ENCODE assay signal across 29 mouse cellular contexts in the genomic region with DNA sequence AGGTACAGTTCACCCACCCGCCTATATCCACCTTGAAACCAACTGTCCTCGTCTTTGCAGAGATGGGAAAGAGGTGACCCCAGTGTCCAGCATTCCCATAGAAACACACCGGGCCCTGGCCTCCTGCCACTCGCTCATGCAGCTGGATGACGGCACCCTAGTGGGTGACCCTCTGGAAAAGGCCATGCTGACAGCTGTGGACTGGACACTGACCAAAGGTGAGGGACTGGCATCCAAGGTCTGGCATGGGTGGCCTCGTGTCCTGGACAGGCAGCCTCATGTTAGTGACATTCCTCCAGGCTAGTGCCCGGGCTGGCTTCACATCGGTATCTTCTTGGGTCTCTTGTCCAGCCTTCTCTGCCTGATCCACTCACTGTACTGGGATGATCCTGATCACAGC. TPM values are rescaled to one million over a fixed set of nuclear protein-coding genes. Genes with fewer than 3 reads are reported as not detected.
DNase-seq lines count a peak whose midpoint lies in the region; ATAC-seq and TF ChIP-seq lines count a peak whose summit lies in the region.
"Had no signal": no experiment of that assay in that cellular context is flagged by ENCODE, and none has a peak within 500 bp of the region (broad histone marks: within the 10 kb centered on the region; RNA-seq: fewer than 3 reads in every experiment).

No protein-coding gene starts in this region.

- H3K27ac ChIP-seq in neural tube, embryonic 12.5 days: no peak overlapping the region
- H3K27ac ChIP-seq in neural tube, embryonic 15.5 days (replicated peaks): no peak overlapping the region
- no peak overlapping the region for H3K27ac ChIP-seq in thymus, adult 2 months (ENCODE audit: control insufficient read depth, insufficient read depth, low read length)
- H3K27ac ChIP-seq: embryonic facial prominence, embryonic 13.5 days; forebrain, embryonic 12.5 days; hindbrain, embryonic 12.5 days; limb, embryonic 10.5 days; liver, embryonic 15.5 days; lung, embryonic 15.5 days; neural tube, embryonic 13.5 days had no signal

- no peak overlapping the region for H3K4me2 ChIP-seq in neural tube, embryonic 12.5 days (replicated peaks)
- no peak overlapping the region for H3K4me2 ChIP-seq in neural tube, embryonic 15.5 days
- H3K4me2 ChIP-seq: embryonic facial prominence, embryonic 13.5 days; forebrain, embryonic 12.5 days; heart, embryonic 12.5 days; hindbrain, embryonic 12.5 days; liver, embryonic 15.5 days; lung, embryonic 15.5 days; neural tube, embryonic 13.5 days had no signal

- no peaks in the 10 kb centered on the region for H3K4me1 ChIP-seq in neural tube, embryonic 12.5 days
- H3K4me1 ChIP-seq in neural tube, embryonic 15.5 days: no peaks in the 10 kb centered on the region
- no peaks in the 10 kb centered on the region for H3K4me1 ChIP-seq in thymus, adult 2 months (replicated peaks; ENCODE audit: control insufficient read depth, insufficient read depth, low read length)
- H3K4me1 ChIP-seq: embryonic facial prominence, embryonic 13.5 days; forebrain, embryonic 12.5 days; heart, embryonic 12.5 days; hindbrain, embryonic 12.5 days; limb, embryonic 10.5 days; liver, embryonic 15.5 days; lung, embryonic 15.5 days; neural tube, embryonic 13.5 days had no signal

- no peak overlapping the region for H3K4me3 ChIP-seq in neural tube, embryonic 12.5 days
- no peak overlapping the region for H3K4me3 ChIP-seq in neural tube, embryonic 15.5 days (replicated peaks)
- no peak overlapping the region for H3K4me3 ChIP-seq in thymus, adult 2 months (ENCODE audit: control insufficient read depth, insufficient read depth, low read length)
- H3K4me3 ChIP-seq: embryonic facial prominence, embryonic 13.5 days; erythroblast, embryonic 14.5 days; forebrain, embryonic 12.5 days; heart, embryonic 12.5 days; hindbrain, embryonic 12.5 days; limb, embryonic 10.5 days; liver, embryonic 15.5 days; lung, embryonic 15.5 days; megakaryocyte, embryonic 14.5 days; neural tube, embryonic 13.5 days had no signal

- no peaks in the 10 kb centered on the region for H3K27me3 ChIP-seq in neural tube, embryonic 12.5 days (replicated peaks)
- H3K27me3 ChIP-seq in neural tube, embryonic 15.5 days (replicated peaks): no peaks in the 10 kb centered on the region
- no peaks in the 10 kb centered on the region for H3K27me3 ChIP-seq in thymus, adult 2 months (ENCODE audit: control insufficient read depth, insufficient read depth, low read length)
- H3K27me3 ChIP-seq: embryonic facial prominence, embryonic 13.5 days; forebrain, embryonic 12.5 days; heart, embryonic 12.5 days; hindbrain, embryonic 12.5 days; liver, embryonic 15.5 days; lung, embryonic 15.5 days; megakaryocyte, embryonic 14.5 days; neural tube, embryonic 13.5 days had no signal

- peak; percentile 1 to 14 for DNase-seq in adrenal gland, adult 18-20 months (ENCODE audit: low spot score in 2 of 2)
- no peak for DNase-seq in adrenal gland, postnatal 36 days
- peak; percentile 11 for DNase-seq in kidney, postnatal 10 days
- no peak for DNase-seq in kidney, postnatal 14 days
- peak; percentile 9 for DNase-seq in thymus, postnatal 4 days
- DNase-seq in thymus, adult 2 months: no peak
- DNase-seq: adrenal gland, postnatal 14 days; cerebellum, adult 8-10 months; cerebellum, postnatal 36 days; embryo, embryonic 11 days; liver; lung, postnatal 36 days; midbrain, embryonic 14.5 days; right cerebral cortex, postnatal 14 days had no signal

- TF ChIP-seq CTCF in thymus, adult 2 months (IDR thresholded peaks at IDR 0.05; ENCODE audit: borderline replicate concordance, control insufficient read depth, extremely low read depth, insufficient read depth, low read length, poor library complexity): no peak

- H3K9ac ChIP-seq in neural tube, embryonic 12.5 days: no peak overlapping the region
- H3K9ac ChIP-seq in neural tube, embryonic 15.5 days (replicated peaks): no peak overlapping the region
- H3K9ac ChIP-seq: embryonic facial prominence, embryonic 13.5 days; forebrain, embryonic 12.5 days; heart, embryonic 12.5 days; hindbrain, embryonic 12.5 days; liver, embryonic 15.5 days; lung, embryonic 15.5 days; neural tube, embryonic 13.5 days had no signal

- no peak for TF ChIP-seq POLR2A in thymus, adult 2 months (IDR thresholded peaks at IDR 0.05; ENCODE audit: control insufficient read depth, extremely low read depth, insufficient read depth, low read length, poor library complexity)

- 89% methylated on average over 8 of the region's 8 CpGs for WGBS in neural tube, embryonic 12.5 days
- 93% methylated on average over 8 of the region's 8 CpGs for WGBS in neural tube, embryonic 15.5 days
- 99% methylated on average over 8 of the region's 8 CpGs for WGBS in thymus, adult 2 months

- ATAC-seq in neural tube, embryonic 12.5 days (ENCODE audit: low FRiP score, low read depth): 0 out of 2 replicates have a peak, but pooled peaks have one; percentile 34
- no peak for ATAC-seq in neural tube, embryonic 15.5 days (ENCODE audit: low FRiP score)
- ATAC-seq: activated CD4-positive, CD25-positive, alpha-beta regulatory T cell, adult 4 months; intestine, postnatal 0 days had no signal

- H3K36me3 ChIP-seq in neural tube, embryonic 12.5 days: peaks cover 98% of the 10 kb centered on the region
- H3K36me3 ChIP-seq in neural tube, embryonic 15.5 days: peaks cover 99% of the 10 kb centered on the region
- H3K36me3 ChIP-seq in thymus, adult 2 months (ENCODE audit: control insufficient read depth, insufficient read depth, low read length): peaks cover 84% of the 10 kb centered on the region

- H3K9me3 ChIP-seq in neural tube, embryonic 12.5 days: no peaks in the 10 kb centered on the region
- no peaks in the 10 kb centered on the region for H3K9me3 ChIP-seq in neural tube, embryonic 15.5 days (replicated peaks)
- H3K9me3 ChIP-seq: embryonic facial prominence, embryonic 13.5 days; forebrain, embryonic 12.5 days; heart, embryonic 12.5 days; hindbrain, embryonic 12.5 days; limb, embryonic 10.5 days; liver, embryonic 15.5 days; lung, embryonic 15.5 days; megakaryocyte, embryonic 14.5 days; neural tube, embryonic 13.5 days had no signal

RNA-seq across cellular contexts. Expression of gene Zfp866, which starts 8.3 kb away (rescaled TPM):
- 10 to 100 TPM; 20.1 to 24.1 TPM for total RNA-seq in adrenal gland, adult 18-20 months (2021)
- total RNA-seq in adrenal gland, postnatal 36 days (2021): 10 to 100 TPM; 21.2 to 21.3 TPM
- polyA plus RNA-seq in neural tube, embryonic 12.5 days (2016; fragmentation: Nextera tagmentation; extraction: Ambion mirVana): 38.8 and 39.5 TPM in 2 replicates
- 35.8 and 36.7 TPM in 2 replicates for polyA plus RNA-seq in neural tube, embryonic 15.5 days (2015; fragmentation: Nextera tagmentation; extraction: Ambion mirVana)
- polyA plus RNA-seq in thymus, adult 2 months (2012; rRNA removed): 24.4 and 25.6 TPM in 2 replicates

RNA-seq across cellular contexts. Expression of gene Atp13a1, which starts 8.3 kb away (rescaled TPM):
- 10 to 100 TPM; 34.0 to 42.8 TPM for total RNA-seq in adrenal gland, adult 18-20 months (2021)
- 10 to 100 TPM; 40.9 to 42.3 TPM for total RNA-seq in adrenal gland, postnatal 36 days (2021)
- polyA plus RNA-seq in neural tube, embryonic 12.5 days (2016; fragmentation: Nextera tagmentation; extraction: Ambion mirVana): 50.8 and 53.8 TPM in 2 replicates
- 50.3 and 50.5 TPM in 2 replicates for polyA plus RNA-seq in neural tube, embryonic 15.5 days (2015; fragmentation: Nextera tagmentation; extraction: Ambion mirVana)
- polyA plus RNA-seq in thymus, adult 2 months (2012; rRNA removed): 213 and 231 TPM in 2 replicates

RNA-seq across cellular contexts. Expression of gene Gmip, which starts 9.2 kb away (rescaled TPM):
- total RNA-seq in adrenal gland, adult 18-20 months (2021): 10 to 100 TPM in 1 of 2 experiments, 1 to 10 TPM in 1; 8.3 to 10.6 TPM
- 10 to 100 TPM; 10.1 to 10.5 TPM for total RNA-seq in adrenal gland, postnatal 36 days (2021)
- polyA plus RNA-seq in neural tube, embryonic 12.5 days (2016; fragmentation: Nextera tagmentation; extraction: Ambion mirVana): 24.9 and 28.0 TPM in 2 replicates
- 30.6 and 31.5 TPM in 2 replicates for polyA plus RNA-seq in neural tube, embryonic 15.5 days (2015; fragmentation: Nextera tagmentation; extraction: Ambion mirVana)
- polyA plus RNA-seq in thymus, adult 2 months (2012; rRNA removed): 169 and 195 TPM in 2 replicates

RNA-seq across cellular contexts. Expression of gene Lpar2, which starts 23.0 kb away (rescaled TPM):
- 1 to 10 TPM; 1.8 to 2.0 TPM for total RNA-seq in adrenal gland, adult 18-20 months (2021)
- total RNA-seq in adrenal gland, postnatal 36 days (2021): 1 to 10 TPM; 1.4 to 1.7 TPM
- 0.50 and 0.51 TPM in 2 replicates for polyA plus RNA-seq in neural tube, embryonic 12.5 days (2016; fragmentation: Nextera tagmentation; extraction: Ambion mirVana)
- 0.63 TPM in 2 replicates for polyA plus RNA-seq in neural tube, embryonic 15.5 days (2015; fragmentation: Nextera tagmentation; extraction: Ambion mirVana)
- 10.3 and 12.0 TPM in 2 replicates for polyA plus RNA-seq in thymus, adult 2 months (2012; rRNA removed)

RNA-seq across cellular contexts. Expression of gene Gm20422, which starts 24.6 kb away (rescaled TPM):
- under 1 TPM in 1 of 2 experiments, not detected in 1; 0.64 TPM for total RNA-seq in adrenal gland, adult 18-20 months (2021)
- 1 to 10 TPM; 2.8 to 3.1 TPM for total RNA-seq in adrenal gland, postnatal 36 days (2021)
- 0.79 and 1.3 TPM in 2 replicates for polyA plus RNA-seq in neural tube, embryonic 12.5 days (2016; fragmentation: Nextera tagmentation; extraction: Ambion mirVana)
- polyA plus RNA-seq in neural tube, embryonic 15.5 days (2015; fragmentation: Nextera tagmentation; extraction: Ambion mirVana): 2.2 TPM in 1 of 2 replicates, not detected in the other
- polyA plus RNA-seq in thymus, adult 2 months (2012; rRNA removed): 1.3 TPM in 1 of 2 replicates, not detected in the other
- polyA plus RNA-seq: embryonic facial prominence, embryonic 13.5 days; erythroblast, embryonic 14.5 days; heart, embryonic 12.5 days; hindbrain, embryonic 12.5 days; midbrain, embryonic 14.5 days; testis, adult 2 months had no signal

Comparison
In these comparisons a context has a peak if more than half of its experiments do, and no peak if none do; other contexts are left out.
1. DNase-seq: peak in adrenal gland, adult 18-20 months (2 of 2), kidney, postnatal 10 days (single experiment) and thymus, postnatal 4 days (single experiment); none in adrenal gland, postnatal 36 days (0 of 2), kidney, postnatal 14 days (single experiment) and thymus, adult 2 months (single experiment).